Mouse (Mus musculus) lung, adult 2 months (tissue): Measurements from ENCODE around the gene 2410015M20Rik.

ENCODE experiments used
- CTCF ChIP-seq: fragments of 200-500 bp; IDR thresholded peaks from 2 replicates; pipeline ENCODE4 v1.5.1; 2011; ENCODE audit warnings: mild to moderate bottlenecking, low read length, control low read depth; ENCODE audit not compliant: insufficient read depth
- POLR2A ChIP-seq: fragments of 200-500 bp; IDR thresholded peaks from 2 replicates; pipeline ENCODE4 v1.6.1; 2011; ENCODE audit warnings: low read depth, mild to moderate bottlenecking, control low read depth, low read length, borderline replicate concordance; ENCODE audit errors: extremely low read depth

DNA sequence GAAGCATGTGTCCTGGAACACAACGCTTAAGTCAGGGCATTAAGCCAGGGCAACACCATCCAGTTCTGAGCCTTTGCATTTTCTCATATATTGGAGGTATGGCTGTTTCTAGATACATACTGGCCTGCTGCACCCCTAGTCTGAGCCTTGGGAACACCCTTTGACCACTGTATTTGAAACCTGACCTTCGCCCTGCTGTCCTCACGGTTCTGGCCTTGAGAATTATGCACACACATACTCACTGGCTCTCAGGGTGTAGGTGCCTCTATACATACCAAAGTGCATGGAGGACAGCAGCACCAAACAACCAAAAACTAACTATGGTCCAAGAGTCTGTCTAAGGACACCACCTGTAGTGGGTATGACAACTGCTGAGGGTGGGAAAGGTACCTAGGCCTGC is 36.6 kb downstream of the 2410015M20Rik start:
- TF ChIP-seq POLR2A (no peak), CTCF (no peak)
